Mouse (Mus musculus) ovary, postnatal 10 days (tissue): ENCODE results near the gene Spata13.

ENCODE experiments used
- DNase-seq: peaks from one replicate; pipeline ENCODE4 v3.0.0; 2022; ENCODE audit warnings: low spot score

The Spata13 gene

DNA sequence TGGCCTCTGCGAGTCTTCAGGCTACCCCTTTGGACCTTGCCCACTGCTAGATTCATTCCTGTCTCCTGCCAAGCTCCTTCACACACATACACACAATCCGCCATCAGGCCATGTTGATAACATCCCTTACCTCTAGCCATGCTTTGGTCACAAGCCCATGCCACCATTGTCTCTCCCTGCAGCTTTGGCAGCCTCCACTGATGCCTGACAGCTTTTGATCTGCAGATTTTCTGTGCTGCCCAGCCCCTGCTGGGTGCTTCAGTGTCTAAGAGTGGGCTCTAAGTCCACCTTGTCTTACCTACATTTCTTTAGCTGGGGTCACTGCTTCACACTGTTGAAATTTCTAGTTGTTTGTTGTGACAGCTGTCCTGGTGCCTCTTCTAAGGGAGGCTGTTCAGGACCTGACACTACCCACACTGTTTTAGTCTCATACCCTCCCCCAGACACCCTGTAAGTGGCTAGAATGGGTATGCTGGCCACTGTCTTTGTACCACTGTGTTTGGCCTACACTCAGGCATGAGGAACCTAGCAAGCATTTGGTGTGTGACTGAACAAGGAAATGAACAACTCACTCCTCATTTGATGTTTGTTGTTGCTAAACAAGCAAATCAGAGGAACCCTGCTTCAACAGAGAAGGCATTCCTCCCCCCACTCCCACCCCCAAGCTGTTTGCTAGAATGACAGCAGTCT, 43.0 kb downstream of the Spata13 start:
- no peak for DNase-seq

- peak; percentile 39 for DNase-seq
Observed at GRCm38 (mm10) chr14:60682361-60683023, 48.7 kb downstream of the Spata13 start.

DNA sequence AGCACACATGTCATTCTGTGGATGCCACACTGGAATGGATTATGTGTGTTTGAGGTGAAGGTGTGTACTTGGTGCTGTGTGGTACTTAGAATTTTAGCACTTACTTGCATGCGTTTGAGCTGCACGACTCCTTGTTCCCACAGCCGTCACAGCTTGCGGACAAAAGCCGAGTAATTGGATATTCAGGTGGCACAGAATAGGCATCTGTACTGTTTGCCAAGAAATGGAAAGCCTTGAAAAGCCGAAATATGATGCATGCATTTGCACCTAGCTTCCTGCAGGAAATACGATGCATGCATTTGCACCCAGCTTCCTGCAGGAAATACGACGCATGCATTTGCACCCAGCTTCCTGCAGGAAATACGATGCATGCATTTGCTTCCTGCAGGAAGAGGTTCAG, 50.2 kb downstream of the Spata13 start:
- DNase-seq = no peak

- DNase-seq = no peak
Observed at GRCm38 (mm10) chr14:60686733-60687132, 52.9 kb downstream of the Spata13 start.

DNA sequence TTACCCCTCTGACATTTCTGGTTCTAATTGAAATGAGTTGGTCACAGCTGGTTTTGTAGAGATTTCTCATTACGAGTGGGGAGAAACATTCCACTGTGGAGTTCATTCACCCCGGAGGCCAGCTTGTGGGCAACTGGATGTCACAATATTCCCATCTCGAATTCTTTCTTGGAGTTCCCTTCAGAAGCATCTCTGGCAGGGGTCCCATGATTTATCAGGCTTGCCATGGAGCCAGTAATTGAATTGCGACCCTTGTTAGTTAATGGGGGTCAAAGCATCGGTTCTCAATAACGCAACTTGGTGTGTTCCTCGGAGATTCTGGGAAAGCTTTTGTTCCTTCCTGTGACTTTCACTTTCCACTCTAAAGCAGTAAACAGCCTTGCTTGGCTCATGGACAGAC, 53.4 kb downstream of the Spata13 start:
- DNase-seq = no peak

DNA sequence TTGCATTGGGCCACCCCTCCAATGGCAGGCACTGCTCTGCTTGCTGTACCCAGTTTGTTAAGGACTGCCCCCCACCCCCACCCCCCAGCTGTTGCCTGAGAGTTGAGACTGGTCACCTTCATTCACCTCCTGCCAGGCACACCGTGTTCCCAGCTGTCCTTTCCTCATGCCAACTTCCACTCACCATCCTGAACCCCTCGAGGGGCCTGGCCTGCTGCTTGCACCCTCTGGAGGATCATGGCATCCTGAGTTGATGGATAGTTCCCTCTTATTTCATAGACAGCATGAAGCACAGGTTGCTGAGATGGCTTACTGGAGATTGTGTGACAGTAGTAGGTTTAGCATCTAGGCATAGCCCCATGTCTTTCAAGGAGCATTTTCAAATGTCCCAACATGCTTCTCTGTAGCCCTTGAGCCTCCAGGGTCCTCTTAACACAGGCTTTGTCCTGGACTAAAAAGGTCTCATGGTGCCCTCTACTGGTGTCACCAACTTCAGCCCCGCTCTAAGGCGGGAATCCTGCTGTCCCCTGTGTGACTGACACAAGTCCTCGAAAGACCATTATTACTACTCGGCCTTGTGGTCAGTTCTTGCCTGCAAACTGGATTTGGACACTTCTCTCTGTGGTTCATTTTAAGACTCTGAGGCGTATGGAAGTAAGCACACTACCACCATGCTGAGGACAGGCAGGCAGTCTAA, 54.9 kb downstream of the Spata13 start:
- no peak for DNase-seq

DNA sequence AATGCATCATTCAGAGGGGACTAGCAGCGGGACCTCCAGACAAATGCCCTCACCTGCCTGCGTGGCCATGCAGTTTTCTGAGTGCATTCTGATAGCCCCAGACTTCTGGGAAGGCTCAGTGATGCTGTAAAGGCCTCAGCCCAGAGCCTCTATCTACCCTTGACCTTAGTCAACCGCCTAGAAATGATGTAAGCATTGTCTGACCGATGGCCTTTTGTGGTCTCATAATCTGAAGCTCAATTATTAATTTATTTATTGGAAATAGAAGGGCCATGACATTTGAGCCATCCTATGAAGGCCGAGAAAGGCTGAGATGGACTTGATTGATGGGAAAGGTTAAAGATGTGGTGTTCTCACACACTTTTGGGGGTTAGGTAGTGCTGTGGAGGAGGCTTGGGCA, 56.0 kb downstream of the Spata13 start:
- no peak for DNase-seq

- no peak for DNase-seq
Observed at GRCm38 (mm10) chr14:60690631-60691030, 56.8 kb downstream of the Spata13 start.

DNA sequence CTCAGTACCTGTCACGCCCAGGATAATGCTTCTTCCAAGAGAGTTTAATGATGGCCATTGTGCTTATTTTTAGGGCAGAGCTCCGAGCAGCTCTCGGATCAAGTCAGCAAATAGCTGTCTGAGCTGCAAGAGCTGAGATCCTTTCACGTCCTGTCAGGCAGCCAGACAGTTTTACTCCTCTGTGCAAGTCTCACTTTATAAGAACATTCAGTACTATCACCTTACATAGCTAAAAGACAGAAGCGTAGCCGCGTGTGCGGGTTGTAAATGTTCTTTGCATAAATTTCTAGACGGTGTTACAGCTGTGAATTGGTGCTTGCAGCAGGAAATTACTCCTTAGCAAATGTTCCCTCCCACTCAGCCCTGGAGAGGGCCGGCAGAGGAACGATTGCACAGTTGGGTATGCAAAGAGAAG, 59.3 kb downstream of the Spata13 start:
- DNase-seq = no peak

DNA sequence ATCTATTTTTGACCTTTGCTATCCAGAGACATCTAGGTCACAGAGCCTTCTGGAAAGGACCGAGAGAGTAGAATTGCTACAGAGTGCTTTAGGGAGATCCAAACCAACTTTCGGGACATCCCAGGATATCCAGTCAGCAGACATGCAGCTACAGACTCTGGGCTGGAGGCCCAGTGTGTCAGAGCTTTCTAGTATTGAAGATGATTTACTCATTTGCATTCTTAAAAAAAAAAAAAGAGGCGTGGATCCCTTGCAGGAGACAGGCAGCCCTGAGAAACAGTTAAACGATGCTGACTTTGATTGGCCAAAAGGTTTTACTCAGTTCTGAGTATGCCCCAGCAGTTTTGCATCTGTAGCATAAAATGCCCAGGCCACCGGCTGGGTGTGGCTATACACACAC, 59.9 kb downstream of the Spata13 start:
- no peak for DNase-seq

- DNase-seq = no peak
Observed at GRCm38 (mm10) chr14:60694215-60694997, 60.6 kb downstream of the Spata13 start.

DNA sequence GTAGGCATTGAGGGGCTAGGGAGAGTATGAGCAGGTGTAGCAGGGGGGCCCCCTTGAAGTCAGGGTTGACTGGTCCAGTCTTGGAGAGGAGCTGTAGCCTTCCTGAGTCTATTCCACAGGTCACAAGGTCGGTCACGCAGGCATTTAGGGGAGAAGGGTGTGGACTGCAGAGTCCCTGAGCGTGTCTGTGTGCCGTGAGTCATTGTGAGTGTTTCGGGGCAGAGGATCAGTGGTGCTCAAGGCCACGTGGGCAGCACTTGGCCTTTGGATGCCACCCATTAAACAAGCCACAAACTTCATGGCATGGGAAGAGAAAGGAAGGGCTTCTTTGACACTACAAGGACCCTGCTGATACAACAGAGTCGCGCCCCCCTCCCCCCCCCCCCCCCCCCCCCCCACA, 63.5 kb downstream of the Spata13 start:
- no peak for DNase-seq

GRCm38 (mm10) chr14:60698980-60699379, 65.2 kb downstream of the Spata13 start:
- DNase-seq = no peak

GRCm38 (mm10) chr14:60702377-60703140, 68.8 kb downstream of the Spata13 start:
- DNase-seq = no peak

- DNase-seq = no peak
Observed at GRCm38 (mm10) chr14:60704510-60704909, 70.7 kb downstream of the Spata13 start.

GRCm38 (mm10) chr14:60704961-60705360, 71.2 kb downstream of the Spata13 start:
- no peak for DNase-seq

GRCm38 (mm10) chr14:60709192-60709591, 75.4 kb downstream of the Spata13 start:
- DNase-seq = no peak

DNA sequence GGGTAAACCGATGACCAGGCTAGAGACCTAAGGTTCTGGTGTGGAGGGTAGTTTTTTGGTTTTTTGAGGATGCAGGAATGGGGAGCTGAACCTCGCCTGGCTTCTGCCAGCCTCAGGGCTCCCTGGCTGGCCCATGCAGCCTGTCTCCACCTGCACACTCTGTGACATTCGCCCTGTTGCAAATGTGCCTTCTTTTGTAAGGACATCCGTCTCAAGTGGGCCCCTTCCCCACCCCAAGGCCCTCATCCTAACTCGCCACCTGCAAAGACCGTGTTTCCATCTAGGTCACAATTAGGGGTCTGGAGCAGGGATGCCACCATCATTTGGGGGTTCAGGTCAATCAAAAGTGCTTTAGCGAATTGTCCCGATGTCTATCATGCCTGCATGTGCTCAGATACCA, 75.9 kb downstream of the Spata13 start:
- DNase-seq = no peak

GRCm38 (mm10) chr14:60711161-60711560, 77.4 kb downstream of the Spata13 start:
- DNase-seq = no peak

DNA sequence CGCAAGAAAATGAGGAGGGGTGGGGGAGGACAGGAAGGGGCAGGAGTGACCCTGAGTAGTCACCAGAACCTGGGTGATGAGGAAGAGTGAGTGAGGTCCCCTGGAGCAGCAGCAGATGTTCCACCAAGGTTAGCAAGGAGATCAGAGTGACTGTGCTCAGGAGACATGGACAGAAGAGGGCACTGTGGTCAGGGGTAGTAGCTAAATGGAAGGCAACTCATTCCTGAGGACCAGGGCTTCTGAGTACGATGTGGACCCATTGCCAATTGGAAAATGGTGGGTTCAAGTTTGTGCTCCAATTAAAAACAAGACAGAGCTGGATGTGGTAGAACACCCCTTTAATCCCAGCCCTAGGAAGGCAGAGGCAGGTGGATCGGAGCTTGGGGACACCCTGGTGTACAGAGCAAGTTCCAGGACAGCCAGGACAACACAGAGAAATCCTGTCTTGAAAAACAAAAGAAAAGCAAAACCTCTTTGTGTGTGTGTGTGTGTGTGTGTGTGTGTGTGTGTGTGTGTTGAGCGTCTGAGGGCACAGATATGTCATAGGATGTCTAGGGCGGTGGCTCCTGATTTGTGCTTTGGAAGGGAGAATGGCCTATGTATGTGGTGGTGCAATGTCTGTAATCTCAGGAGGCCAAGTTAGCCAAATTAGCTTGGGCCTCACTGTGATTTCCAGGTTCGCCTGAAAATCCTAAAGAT, 77.9 kb downstream of the Spata13 start:
- DNase-seq = no peak

DNA sequence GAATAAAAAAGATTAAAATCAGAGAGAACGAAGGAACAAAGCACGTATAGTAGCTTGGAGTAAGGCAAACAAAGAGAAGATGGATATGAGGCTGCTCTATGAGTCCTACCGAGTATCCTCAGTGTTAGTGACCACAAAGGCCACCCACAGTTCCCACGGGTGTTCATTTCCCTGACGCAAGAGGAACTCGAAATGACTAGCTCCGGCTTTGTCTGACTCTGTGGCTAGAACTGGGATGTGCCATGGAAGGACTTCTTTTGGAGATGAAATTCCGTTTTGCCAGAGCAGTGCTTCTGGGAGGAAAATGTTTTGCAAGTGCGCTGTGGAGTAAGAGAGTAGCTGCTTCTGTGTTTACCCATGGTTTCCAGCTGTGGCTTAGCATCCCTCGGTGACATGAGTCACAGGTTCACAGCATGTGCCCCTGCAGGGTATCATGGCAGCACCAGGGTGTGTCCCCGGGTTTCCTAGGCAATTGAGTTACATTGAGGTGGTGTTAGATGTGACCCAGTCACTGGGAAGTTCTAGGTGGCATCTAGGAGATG, 78.6 kb downstream of the Spata13 start:
- DNase-seq = no peak
